Mouse (Mus musculus): ENCODE data around the gene Med4.

Med4 gene

GRCm38 (mm10) chr14:73553122-73553696, 43.4 kb downstream of the Med4 start:
- no peak for DNase-seq (ENCODE audit: extremely low read depth, low read depth)

Measured in MEL-GATA-1-ER (cell line).